Mouse (Mus musculus): Measurements from ENCODE around the gene Stau1. TPM values are rescaled to one million over a fixed set of nuclear protein-coding genes. Genes with fewer than 3 reads are reported as not detected.

Gene Stau1
- total RNA-seq, 2 experiments from 2014 or later: 25.2 to 47.6 TPM

- no peak for ATAC-seq (replicated peaks; ENCODE audit: low FRiP score, poor library complexity, severe bottlenecking)
Measured at GRCm38 (mm10) chr2:166936166-166936565, 59.9 kb downstream of the Stau1 start.

GRCm38 (mm10) chr2:166935582-166935981 lies 60.5 kb downstream of the Stau1 start:
- no peak for ATAC-seq (replicated peaks; ENCODE audit: low FRiP score, poor library complexity, severe bottlenecking)

- no peak for ATAC-seq (replicated peaks; ENCODE audit: low FRiP score, poor library complexity, severe bottlenecking)
Measured at GRCm38 (mm10) chr2:166934416-166934815, 61.7 kb downstream of the Stau1 start.

GRCm38 (mm10) chr2:166933943-166934342 lies 62.2 kb downstream of the Stau1 start:
- ATAC-seq (replicated peaks; ENCODE audit: low FRiP score, poor library complexity, severe bottlenecking): no peak

GRCm38 (mm10) chr2:166923971-166924370 lies 72.1 kb downstream of the Stau1 start:
- no peak for ATAC-seq (replicated peaks; ENCODE audit: low FRiP score, poor library complexity, severe bottlenecking)

- ATAC-seq (replicated peaks; ENCODE audit: low FRiP score, poor library complexity, severe bottlenecking): no peak
Measured at GRCm38 (mm10) chr2:166910536-166910935, 85.6 kb downstream of the Stau1 start.

- no peak for ATAC-seq (replicated peaks; ENCODE audit: low FRiP score, poor library complexity, severe bottlenecking)
Measured at GRCm38 (mm10) chr2:166909729-166910128, 86.4 kb downstream of the Stau1 start.

- ATAC-seq (replicated peaks; ENCODE audit: low FRiP score, poor library complexity, severe bottlenecking): peak; percentile 53
Measured at GRCm38 (mm10) chr2:166906523-166907182, 89.4 kb downstream of the Stau1 start.

- peak; percentile 87 for ATAC-seq (replicated peaks; ENCODE audit: low FRiP score, poor library complexity, severe bottlenecking)
Measured at GRCm38 (mm10) chr2:166905711-166906522, 90.2 kb downstream of the Stau1 start, which contains the start of gene Cse1l. Gene Cse1l (plus strand): TSS chr2:166906040.

GRCm38 (mm10) chr2:166903719-166904282 lies 92.3 kb downstream of the Stau1 start:
- ATAC-seq (replicated peaks; ENCODE audit: low FRiP score, poor library complexity, severe bottlenecking): no peak

- no peak for ATAC-seq (replicated peaks; ENCODE audit: low FRiP score, poor library complexity, severe bottlenecking)
Measured at GRCm38 (mm10) chr2:166900792-166901505, 95.2 kb downstream of the Stau1 start.

GRCm38 (mm10) chr2:166899746-166900145 lies 96.4 kb downstream of the Stau1 start:
- no peak for ATAC-seq (replicated peaks; ENCODE audit: low FRiP score, poor library complexity, severe bottlenecking)

GRCm38 (mm10) chr2:166899161-166899560 lies 96.9 kb downstream of the Stau1 start:
- ATAC-seq (replicated peaks; ENCODE audit: low FRiP score, poor library complexity, severe bottlenecking): no peak

Other genes starting within 250 kb of the Stau1 start
- 0.72 and 2.5 TPM in 2 replicates for gene Trp53rkb, start 203.8 kb downstream of the Stau1 start, total RNA-seq (2015; ENCODE audit: low replicate concordance)
- 0.51 TPM in 1 of 2 replicates, not detected in the other for gene Trp53rkb, start 203.8 kb downstream of the Stau1 start, total RNA-seq (2017; ENCODE audit: low replicate concordance)
- gene Arfgef2, start 190.7 kb downstream of the Stau1 start, total RNA-seq (2015; ENCODE audit: low replicate concordance): 7.1 and 11.9 TPM in 2 replicates
- 16.3 and 19.1 TPM in 2 replicates for gene Arfgef2, start 190.7 kb downstream of the Stau1 start, total RNA-seq (2017; ENCODE audit: low replicate concordance)
- 65.6 and 96.4 TPM in 2 replicates for gene Cse1l, start 90.3 kb downstream of the Stau1 start, total RNA-seq (2015; ENCODE audit: low replicate concordance)
- 121 and 143 TPM in 2 replicates for gene Cse1l, start 90.3 kb downstream of the Stau1 start, total RNA-seq (2017; ENCODE audit: low replicate concordance)
- 31.4 and 35.6 TPM in 2 replicates for gene Ddx27, start 18.9 kb upstream of the Stau1 start, total RNA-seq (2015; ENCODE audit: low replicate concordance)
- 44.6 and 49.5 TPM in 2 replicates for gene Ddx27, start 18.9 kb upstream of the Stau1 start, total RNA-seq (2017; ENCODE audit: low replicate concordance)
- gene Znfx1, start 66.7 kb upstream of the Stau1 start, total RNA-seq (2015; ENCODE audit: low replicate concordance): 44.0 and 51.2 TPM in 2 replicates
- 51.1 and 70.8 TPM in 2 replicates for gene Znfx1, start 66.7 kb upstream of the Stau1 start, total RNA-seq (2017; ENCODE audit: low replicate concordance)
- not detected in 2 replicates for gene Kcnb1, start 193.9 kb upstream of the Stau1 start, total RNA-seq (2015; ENCODE audit: low replicate concordance)
- not detected in 2 replicates for gene Kcnb1, start 193.9 kb upstream of the Stau1 start, total RNA-seq (2017; ENCODE audit: low replicate concordance)
- gene Ptgis, start 244.3 kb upstream of the Stau1 start, total RNA-seq (2015; ENCODE audit: low replicate concordance): not detected in 2 replicates
- gene Ptgis, start 244.3 kb upstream of the Stau1 start, total RNA-seq (2017; ENCODE audit: low replicate concordance): not detected in 2 replicates

All from erythroid progenitor cell, adult 5-6 weeks (primary cell).